Comparison of ENCODE assay signal across 10 mouse cellular contexts in the genomic region with DNA sequence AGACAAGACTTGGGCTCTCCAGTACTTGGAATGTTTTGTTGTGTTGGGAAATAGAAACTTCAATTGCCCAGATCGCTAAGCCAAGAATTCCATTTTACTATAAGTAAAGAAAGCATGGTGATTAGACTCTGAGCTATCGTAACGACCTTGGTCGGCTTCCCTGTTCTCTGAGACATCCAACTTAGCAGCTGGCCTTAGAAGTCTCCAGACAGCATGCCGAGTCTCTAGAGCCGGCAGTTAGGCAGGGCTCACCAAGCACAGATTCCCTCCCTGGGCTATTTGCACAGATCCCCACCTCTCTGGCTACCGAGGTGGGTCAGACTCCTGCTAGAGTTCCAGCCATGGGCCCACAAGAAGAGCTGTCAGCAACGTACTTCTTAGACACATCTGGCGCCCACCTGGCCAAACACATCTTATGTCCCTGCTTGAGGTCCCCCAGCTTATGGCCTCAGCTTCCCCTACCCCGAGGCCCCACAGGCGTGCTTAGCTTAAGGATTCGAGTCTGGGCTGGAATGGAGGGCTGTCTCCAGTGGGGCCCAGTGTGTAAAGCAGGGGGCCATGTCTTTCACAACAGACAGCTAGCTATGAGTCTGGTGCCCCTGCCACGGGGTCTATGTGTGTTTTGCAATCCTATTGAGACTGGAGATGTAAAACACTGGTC. TPM values are rescaled to one million over a fixed set of nuclear protein-coding genes. Genes with fewer than 3 reads are reported as not detected.
DNase-seq lines count a peak whose midpoint lies in the region; ATAC-seq lines count a peak whose summit lies in the region.
"Had no signal": no experiment of that assay in that cellular context is flagged by ENCODE, and none has a peak within 500 bp of the region (broad histone marks: within the 10 kb centered on the region; RNA-seq: fewer than 3 reads in every experiment).

No protein-coding gene starts in this region.

- intact Hi-C loops in heart, postnatal 36 days (cut with DNase I) = no loop called here

- peak; percentile 55 for DNase-seq in heart, adult 18-20 months
- no peak for DNase-seq in heart, postnatal 36 days
- peak; percentile 66 for DNase-seq in ovary, adult 18-20 months (ENCODE audit: low spot score)
- DNase-seq in ovary, postnatal 14 days (ENCODE audit: low spot score) = no peak
- peak; percentile 39 for DNase-seq in hindlimb bud, embryonic 11.5 days (ENCODE audit: extremely low spot score, low read depth, low spot score)
- DNase-seq in yolk sac, embryonic 10.5 days (ENCODE audit: low spot score) = peak; percentile 22
- DNase-seq in adrenal gland, adult 8-10 months = no peak
- DNase-seq: cerebellum, postnatal 14 days; right cerebral cortex, adult 18-20 months had no signal

- no peak for ATAC-seq in megakaryocyte progenitor cell, adult 5-6 weeks (replicated peaks; ENCODE audit: poor library complexity)

RNA-seq across cellular contexts. Expression of a gene that starts 6.7 kb away (rescaled TPM):
- total RNA-seq in heart, adult 18-20 months (2021) = 10 to 100 TPM; 39.7 to 40.6 TPM
- 10 to 100 TPM; 37.9 to 42.1 TPM for total RNA-seq in heart, postnatal 36 days (2021)
- total RNA-seq in megakaryocyte progenitor cell, adult 5-6 weeks (2015) = 1.3 and 3.5 TPM in 2 replicates
- 0.88 and 1.5 TPM in 2 replicates for total RNA-seq in megakaryocyte progenitor cell, adult 5-6 weeks (2017)
- 100 to 1,000 TPM in 2 of 4 experiments, 10 to 100 TPM in 2; 44.6 to 150 (median 89.6) TPM for total RNA-seq in adrenal gland, adult 8-10 months (2022)

Comparison
In these comparisons a context has a peak if more than half of its experiments do, and no peak if none do; other contexts are left out.
1. DNase-seq: peak in heart, adult 18-20 months (2 of 2), ovary, adult 18-20 months (single experiment), hindlimb bud, embryonic 11.5 days (single experiment) and yolk sac, embryonic 10.5 days (single experiment); none in heart, postnatal 36 days (0 of 2), ovary, postnatal 14 days (single experiment) and adrenal gland, adult 8-10 months (single experiment).
2. RNA of a gene that starts 6.7 kb away (total RNA-seq): 44.6 to 150 TPM in adrenal gland, adult 8-10 months, 37.9 to 42.1 TPM in heart, postnatal 36 days and 39.7 to 40.6 TPM in heart, adult 18-20 months; 0.88 to 3.5 TPM in megakaryocyte progenitor cell, adult 5-6 weeks; every median in the first group is over 4 times any median in the second.